Mouse (Mus musculus): Measurements from ENCODE around the gene Prps1.
A peak's percentile ranks its signal among the peaks of the same experiment; 100 is the strongest.
"Not testable (repeated sequence)": the region's sequence is repeated elsewhere in the genome, so short reads cannot be mapped to it uniquely, and the experiment has no call there.

Gene Prps1

DNA sequence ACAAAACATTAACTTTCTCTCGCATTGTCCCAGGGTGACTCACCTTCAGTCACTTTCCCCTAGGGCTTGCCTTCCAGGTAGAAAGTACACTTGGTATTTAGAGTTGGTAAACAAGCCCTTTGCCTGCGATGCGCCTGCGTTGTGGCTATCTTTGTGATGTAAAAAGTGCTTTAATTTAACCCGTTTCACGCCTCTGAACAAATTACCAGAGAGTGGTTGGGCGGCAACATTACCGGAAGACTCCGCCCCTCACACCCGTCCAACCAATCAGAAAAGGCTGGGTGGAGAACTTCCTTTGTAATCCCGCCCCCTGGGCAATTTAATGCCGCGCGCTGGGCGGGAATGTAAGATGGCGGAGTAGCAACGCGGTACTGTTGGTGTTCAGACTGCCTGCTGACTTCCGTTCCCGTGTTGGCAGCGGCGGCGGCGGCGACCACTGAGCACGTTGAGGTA is at the start of gene Prps1:
Gene Prps1 (plus strand): TSS at position 335 of the 453 bp plus-strand sequence.
- peak; percentile 52 to 70 for DNase-seq (ENCODE audit: low read depth in 1 of 2, low spot score in 2 of 2)

DNA sequence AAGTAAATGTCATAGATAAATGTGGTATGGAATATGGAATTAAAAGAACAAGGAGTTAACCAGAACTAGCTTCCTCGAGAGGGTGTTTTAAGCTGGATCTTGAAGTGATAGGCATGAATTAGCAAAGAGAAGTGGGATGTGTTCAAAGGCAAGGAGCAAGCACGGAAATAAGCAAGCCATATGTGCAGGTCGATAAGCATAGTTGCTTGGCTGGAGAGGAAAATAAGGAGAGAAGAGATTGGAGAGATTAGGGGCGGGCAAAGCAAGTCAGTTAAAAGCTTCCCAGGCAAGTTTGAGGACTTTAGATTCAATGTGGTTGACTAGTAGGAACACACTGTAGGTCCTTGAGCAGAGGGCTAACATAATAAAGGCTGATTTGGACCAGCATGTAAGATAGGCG is 48.8 kb upstream of the Prps1 start:
- DNase-seq (ENCODE audit: low read depth in 1 of 2, low spot score in 2 of 2) = no peak

DNA sequence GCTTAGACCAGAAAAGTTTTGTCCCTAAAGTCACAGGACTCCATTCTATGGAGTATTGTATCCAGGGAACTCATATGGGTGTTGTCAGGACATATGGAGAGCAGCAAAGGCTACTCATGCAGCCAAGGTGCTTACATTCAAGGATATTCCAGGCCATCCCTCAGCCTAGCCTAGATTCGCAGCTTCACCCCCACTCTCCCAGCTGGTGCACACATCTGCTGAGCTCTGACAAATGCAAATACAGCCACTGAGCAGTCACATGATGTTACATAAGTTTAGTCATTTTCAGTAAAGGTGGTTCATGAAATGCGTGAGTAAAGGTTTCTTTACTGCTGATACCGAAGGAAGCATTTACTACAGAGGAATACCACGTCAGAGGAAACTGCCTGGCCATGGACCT is 37.9 kb upstream of the Prps1 start:
- no peak for DNase-seq (ENCODE audit: low read depth in 1 of 2, low spot score in 2 of 2)

DNA sequence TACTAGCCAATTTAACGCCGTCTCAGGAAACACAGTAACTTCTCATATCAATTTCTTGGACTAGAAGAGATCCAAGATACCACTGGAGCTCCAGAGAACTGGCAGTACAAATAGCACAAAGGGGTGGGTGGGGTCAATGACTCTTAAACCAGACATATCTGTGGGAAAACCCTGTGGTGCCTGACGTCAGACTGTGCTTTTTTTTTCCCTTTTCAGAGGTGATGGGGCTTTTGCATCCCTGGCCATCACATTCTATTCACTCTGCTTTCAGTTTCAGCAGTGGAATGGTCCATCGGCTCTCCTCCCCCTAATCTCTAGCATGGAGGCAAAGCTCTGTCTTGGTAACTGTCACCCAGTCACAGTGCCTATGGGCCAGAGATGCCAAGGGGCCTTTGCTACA is 29.3 kb upstream of the Prps1 start:
- no peak for DNase-seq (ENCODE audit: low read depth in 1 of 2, low spot score in 2 of 2)

DNA sequence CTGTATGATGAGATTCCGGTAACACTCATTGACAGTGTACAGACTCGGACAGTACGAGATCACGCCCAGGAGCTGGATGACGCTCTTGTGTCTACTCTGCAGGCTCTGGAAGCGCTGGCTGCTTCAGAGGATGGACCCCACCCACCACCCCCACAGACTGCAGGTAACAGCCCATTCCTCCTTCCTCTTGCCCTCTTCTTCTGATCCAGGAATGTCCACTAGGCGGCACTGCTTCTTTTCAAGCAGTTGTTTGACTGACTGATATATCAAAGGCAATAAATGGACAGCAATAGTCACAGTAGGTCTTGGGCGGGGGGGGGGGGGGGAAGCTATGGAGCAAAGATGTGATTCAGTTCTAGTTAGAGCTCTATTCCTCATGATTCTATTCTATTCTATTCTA is 28.2 kb upstream of the Prps1 start:
- DNase-seq (ENCODE audit: low read depth in 1 of 2, low spot score in 2 of 2) = no peak

DNA sequence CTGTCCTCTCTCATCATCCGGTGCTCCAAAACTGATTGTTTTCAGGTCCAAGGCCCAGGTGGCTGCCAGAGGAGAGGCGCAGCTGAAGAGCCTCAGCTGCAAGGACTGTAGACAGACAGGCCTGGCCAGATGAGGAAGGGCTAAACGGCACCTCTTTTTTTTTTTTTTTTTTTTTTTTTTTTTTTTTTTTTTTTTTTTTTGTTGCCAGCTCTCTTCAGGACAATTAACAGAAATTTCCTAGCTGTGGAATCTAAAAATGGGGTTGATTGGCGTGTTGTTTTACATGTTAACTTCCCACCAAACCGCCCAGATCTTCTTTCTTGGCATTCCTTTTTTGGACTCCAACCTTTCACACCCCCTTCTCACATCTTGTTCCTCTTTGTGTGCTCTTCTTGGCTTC is 26.4 kb upstream of the Prps1 start:
- no peak for DNase-seq (ENCODE audit: low read depth in 1 of 2, low spot score in 2 of 2)

DNA sequence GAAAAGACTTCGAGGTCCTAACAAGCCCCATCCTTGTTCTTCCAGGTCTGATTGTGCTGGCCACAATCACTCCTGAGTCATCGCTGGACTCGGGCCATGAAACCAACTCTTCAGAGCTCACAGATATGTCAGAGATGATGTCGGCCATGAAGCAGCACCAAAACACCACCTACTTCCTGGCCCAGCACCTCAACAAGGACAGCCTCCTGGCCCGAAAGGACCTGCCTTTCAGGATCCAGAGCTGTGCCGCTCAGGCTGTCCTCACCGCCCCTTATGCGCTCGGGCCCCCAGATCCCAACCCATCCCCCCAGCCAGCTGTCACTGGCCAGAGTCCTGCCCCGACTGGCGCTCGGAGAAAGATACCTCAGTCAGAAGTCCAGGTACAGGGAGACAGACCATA is 25.9 kb upstream of the Prps1 start:
- DNase-seq (ENCODE audit: low read depth in 1 of 2, low spot score in 2 of 2) = no peak

DNA sequence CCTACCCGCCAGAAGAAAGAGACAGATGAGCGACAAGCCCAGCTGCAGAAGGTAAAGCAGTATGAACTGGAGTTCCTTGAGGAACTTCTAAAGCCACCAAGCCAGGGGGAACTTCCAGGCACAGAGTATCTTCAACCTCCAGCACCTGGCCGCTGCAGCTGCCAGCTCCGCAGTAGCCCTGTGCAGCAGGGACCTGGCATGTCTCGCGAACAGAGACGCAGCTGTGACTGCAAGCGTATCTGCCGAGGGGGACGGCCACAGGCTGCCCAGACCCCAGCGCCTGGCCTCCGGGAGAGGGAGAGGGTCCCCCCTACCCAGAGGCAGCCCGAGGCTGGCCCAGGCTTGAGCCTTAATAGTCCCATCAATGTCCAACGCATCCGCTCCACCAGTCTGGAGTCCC is 24.4 kb upstream of the Prps1 start:
- no peak for DNase-seq (ENCODE audit: low read depth in 1 of 2, low spot score in 2 of 2)

DNA sequence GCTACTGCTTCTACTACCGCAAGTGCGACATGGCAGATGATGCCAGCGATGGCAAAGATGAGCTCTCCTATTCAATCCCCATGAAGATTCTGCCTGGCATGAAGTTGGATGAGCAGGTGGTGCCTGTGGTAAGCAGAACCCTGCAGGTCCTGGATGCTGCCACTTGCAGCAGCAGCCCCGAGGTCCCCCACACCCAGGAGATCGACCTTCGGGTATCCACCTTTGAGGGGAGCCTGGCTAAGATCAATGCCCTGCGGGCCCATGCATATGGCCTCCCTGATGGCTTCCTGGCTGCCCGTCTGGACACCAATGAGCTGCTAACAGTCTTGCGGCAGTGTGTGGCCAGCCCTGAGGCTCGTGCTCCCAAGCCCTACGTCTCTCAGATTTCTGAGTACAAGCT is 23.6 kb upstream of the Prps1 start:
- no peak for DNase-seq (ENCODE audit: low read depth in 1 of 2, low spot score in 2 of 2)

DNA sequence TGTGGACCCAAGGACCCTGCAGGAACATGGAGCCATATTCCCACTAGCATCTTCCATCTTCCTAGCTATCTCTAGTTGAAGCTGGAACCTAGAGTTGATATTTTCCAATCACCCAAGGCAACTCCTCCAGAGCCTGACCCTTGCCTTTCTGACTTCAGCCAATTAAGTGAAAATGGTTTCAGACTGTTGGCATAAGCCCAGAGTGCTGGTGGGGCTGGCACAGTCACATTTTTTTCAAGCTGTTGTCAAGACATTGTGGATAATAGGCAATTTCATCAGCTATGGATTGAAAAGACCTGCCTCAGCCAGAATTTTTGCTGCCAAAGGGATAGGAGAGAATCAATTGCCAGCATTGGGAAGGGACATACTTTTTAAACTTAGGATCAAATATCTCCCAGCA is 18.5 kb upstream of the Prps1 start:
- DNase-seq (ENCODE audit: low read depth in 1 of 2, low spot score in 2 of 2) = no peak

DNA sequence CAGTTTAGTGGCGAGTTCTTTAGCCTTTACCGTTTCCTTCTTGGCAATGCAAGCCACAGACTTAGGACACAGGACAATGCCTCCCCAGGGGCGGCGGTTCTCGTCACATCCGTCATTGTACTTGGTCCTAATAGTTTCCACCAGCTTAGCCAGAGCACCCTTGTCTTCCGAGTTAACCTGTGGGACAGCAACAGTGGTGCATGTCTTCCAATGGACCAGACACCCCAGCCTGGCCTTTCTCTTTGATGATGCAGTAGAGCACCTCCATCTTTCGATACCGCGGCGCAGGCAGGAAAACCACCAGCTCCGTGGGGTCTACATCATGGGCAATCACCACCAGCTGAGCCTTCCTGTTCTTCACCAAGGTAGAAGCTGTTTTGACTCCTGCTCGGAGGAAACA is 10.9 kb upstream of the Prps1 start:
- no peak for DNase-seq (ENCODE audit: low read depth in 1 of 2, low spot score in 2 of 2)

DNA sequence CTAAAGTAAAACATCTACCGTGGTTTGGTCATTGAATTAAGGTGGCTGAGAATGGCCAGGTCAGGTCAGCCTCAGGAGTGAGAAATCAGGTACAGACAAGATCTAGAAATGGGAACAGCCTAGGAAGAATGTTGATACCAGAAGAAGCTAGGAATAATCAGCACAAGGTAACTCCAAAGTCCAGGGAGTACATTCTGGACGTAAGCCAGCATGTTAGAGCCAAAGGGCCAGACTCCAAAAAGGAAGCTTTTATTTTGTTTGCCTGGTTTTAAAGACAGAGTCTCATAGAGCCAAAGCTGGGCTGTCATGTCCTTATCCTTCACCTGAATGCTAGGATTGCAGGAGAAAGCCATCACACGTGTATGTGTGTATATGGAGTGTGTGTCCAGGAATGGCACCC is 6.3 kb upstream of the Prps1 start:
- no peak for DNase-seq (ENCODE audit: low read depth in 1 of 2, low spot score in 2 of 2)

DNA sequence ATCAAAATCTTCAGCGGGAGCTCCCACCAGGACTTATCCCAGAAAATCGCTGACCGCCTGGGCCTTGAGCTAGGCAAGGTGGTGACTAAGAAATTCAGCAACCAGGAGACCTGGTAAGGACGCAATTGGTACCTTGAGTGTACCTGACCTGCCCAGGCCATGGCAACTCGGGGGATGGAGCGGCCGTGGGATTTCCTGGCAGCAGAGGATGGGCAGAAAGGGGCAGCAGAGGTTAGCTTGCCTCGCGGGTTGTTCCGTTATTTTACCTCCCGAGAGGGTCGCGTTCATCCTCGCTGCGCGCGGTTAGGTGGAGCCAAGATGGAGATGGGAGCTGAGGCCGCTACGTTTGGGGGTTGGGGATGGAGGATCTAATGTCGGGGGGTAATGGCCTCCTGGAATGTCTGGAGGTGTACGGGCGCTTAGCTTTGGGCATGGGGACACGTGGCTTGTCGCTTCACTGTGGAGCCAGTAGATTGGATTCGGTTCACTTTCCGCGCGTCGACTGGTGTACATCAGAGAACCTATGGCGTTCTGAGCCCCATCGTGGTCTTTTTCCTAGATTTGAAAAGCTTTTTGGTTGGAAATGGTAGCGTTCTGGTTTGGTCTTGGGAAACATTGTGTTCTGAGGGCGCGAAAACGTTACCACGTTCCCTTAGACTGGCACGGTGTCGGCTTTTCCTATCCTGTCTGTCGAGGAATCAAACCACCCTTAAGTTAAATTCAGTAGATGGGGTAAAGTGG is 508 bp downstream of the Prps1 start:
- DNase-seq (ENCODE audit: low read depth in 1 of 2, low spot score in 2 of 2) = no peak

DNA sequence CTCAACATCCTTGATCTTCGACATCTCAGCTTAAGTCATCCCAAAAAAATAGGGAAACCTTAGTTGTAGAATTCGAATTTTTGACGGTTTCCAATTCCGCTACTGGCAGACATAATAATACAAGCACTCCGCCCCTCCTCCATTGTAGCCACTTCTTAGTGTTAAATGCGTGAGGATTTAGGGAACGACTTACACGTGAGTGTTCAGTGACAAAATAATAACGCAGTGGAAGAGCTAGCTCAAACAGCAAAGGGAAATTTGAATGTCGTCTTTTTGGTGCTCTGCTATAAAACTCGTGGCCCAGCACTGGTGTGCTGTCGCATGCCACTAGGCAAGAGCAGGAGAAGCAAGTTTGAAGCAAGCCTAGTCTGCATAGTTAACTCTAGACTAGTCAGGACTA is 1.1 kb downstream of the Prps1 start:
- no peak for DNase-seq (ENCODE audit: low read depth in 1 of 2, low spot score in 2 of 2)

DNA sequence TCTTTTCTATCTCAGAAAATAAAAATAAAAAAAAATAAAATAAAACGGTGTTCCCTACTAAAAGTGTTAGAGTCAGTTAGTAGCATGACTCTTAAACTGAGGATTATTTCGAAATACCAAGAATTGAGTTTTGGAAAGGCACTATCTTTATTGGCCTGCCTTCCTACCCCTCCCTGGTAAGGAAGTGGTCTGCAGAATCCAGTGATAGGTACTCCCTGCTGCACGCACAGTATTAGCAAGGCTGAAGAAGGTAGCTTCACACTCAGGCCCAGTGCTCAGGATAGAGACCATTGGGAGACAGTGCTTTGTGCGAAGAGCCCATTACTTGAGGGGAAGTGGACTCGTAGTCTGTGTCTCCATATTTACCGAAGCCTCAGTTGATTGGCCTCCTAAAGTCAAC is 21.8 kb downstream of the Prps1 start:
- DNase-seq (ENCODE audit: low read depth in 1 of 2, low spot score in 2 of 2) = no peak

DNA sequence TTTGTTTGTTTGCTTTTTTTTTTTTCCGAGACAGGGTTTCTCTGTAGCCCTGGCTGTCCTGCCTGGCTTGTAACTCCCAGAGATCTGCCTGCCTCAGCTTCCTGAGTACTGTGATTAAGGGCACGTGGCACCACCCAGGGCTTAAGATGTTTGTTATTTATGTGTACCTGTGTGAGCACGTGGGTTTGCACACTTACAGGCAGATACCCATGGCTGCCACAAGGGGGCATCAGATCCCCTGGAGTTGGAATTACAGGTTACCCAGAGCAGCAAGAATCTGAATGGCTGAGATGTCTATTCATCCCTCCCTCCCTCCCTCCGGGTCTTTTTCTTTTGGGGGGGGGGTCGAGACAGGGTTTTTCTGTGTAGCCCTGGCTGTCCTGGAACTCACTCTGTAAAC is 22.8 kb downstream of the Prps1 start:
- DNase-seq (ENCODE audit: low read depth in 1 of 2, low spot score in 2 of 2) = peak in 1 of 2 experiments; percentile 35

DNA sequence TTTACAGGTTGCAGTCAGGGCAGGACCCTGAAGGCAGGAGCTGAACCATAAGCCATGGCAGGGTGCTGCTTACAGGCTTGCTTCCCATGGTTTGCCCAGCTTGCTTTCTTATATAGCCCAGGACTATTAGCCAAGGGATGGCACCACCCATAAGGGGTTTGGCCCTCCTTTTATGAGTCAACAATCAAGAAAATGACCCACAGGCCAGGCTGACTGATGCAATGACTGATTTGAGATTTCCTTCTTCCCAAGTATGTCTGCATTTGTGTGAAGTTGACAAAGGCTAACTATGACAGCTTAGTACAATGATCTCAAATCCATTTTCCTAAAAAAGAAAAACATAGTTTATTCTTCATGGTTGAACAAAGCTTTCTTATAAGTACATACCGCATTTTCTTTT is 32.8 kb downstream of the Prps1 start:
- no peak for DNase-seq (ENCODE audit: low read depth in 1 of 2, low spot score in 2 of 2)

DNA sequence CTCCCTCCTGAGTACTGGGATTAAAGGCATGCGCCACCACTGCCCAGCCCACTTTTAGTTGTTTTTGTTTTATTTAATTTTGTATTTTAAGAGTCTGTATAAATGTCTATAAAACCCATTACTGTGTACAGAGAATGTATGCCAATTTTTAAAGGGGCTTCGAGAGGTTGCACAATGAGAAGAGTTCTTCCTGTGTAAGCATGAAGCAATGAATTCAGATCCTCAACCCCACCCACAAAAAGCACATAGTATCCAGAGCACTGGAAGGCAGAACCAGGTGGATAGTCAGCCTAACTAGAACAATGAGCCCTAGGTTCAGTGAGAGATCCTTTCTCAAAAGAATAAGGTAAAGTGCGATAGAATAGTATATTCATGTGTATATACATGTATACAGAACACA is 33.8 kb downstream of the Prps1 start:
- no peak for DNase-seq (ENCODE audit: low read depth in 1 of 2, low spot score in 2 of 2)

DNA sequence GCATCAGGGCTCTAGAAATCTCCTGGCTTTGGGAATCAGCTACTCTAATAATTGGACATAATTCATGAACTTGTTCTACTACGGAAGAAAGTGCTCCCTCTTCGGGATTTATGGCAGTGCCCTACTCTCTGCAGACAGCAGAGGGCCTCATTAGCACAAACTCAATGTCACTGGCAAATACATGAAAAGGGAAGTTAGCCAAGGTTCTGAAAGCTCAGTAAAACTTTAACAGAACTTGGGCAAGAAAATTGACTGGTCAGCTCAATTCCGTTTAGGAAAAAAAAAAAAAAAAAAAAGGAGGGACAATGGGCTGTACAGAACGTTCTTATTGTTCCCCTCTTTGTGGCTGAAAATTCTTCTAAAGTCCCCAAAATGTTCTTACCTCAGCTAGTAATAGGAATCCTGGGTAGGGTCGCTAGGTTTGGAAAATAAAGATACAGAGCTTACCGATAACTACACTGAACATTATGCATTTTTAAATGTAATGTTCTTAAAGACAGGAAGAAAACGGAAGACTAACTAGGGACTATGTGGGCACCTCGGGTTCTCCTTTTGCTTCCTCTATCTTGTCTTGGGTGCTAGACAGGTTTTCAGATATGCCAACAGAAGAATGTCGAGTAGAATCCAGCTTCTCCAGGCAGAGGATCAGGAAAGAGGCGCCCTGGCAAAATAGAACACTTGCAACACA is 35.6 kb downstream of the Prps1 start:
- DNase-seq (ENCODE audit: low read depth in 1 of 2, low spot score in 2 of 2) = no peak

DNA sequence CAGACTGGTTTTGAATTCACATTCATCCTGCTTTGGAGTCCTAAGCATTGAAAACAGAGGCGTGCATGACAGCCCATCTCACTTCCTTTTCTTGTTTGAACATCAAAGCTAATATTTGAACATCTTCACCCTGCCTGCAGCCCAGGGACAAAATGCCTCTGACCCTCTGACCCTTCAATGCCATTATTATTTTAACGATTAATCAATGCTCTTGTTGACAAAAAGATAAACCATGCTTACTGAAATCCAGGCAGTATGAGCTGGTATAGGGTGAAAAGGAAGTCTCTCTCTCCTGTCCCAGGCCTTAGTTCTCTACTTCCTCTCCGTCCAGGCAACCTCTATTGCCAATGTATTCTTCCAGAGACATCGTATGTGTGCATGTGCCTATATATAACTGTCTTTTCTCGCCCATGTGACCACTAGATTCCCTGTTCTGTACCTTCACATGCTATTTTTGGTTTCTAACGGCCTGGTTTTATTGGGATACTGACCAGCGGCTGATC is 37.2 kb downstream of the Prps1 start:
- DNase-seq (ENCODE audit: low read depth in 1 of 2, low spot score in 2 of 2) = no peak

DNA sequence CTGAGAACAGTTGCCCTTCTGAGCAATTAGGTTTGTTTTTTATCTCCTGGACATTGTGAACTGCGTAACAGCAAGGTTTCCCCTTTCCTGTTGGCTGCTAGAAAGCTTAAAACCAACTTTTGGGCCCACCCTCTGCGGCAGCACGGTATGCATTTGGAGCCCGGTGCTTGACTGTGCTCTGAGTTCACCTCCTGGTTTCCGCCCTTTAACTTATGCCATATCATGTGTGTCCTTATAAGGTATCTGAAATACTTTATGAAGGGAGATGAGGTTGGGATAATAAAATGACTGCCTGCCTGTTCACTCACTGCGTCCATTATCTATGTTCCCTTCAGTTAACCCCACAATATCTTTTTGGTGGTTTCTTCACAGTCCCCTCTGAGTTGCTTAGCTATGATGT is 37.8 kb downstream of the Prps1 start:
- no peak for DNase-seq (ENCODE audit: low read depth in 1 of 2, low spot score in 2 of 2)

DNA sequence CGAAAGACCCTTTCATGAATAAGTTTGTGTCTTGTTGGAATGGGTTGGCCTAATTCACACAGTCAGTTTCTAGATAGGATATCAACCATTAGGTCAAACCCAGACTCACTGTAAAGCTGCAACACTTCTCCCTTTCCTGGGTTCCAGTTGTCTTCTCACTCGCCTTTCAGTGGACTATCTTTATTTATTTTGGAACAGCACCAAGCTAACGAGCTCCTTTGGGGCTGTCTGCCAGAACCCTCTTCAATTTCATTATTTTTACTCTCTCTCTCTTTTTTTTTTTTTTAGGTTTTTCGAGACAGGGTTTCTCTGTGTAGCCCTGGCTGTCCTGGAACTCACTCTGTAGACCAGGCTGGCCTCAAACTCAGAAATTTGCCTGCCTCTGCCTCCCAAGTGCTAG is 42.0 kb downstream of the Prps1 start:
- not testable (repeated sequence) for DNase-seq (ENCODE audit: low read depth in 1 of 2, low spot score in 2 of 2)

DNA sequence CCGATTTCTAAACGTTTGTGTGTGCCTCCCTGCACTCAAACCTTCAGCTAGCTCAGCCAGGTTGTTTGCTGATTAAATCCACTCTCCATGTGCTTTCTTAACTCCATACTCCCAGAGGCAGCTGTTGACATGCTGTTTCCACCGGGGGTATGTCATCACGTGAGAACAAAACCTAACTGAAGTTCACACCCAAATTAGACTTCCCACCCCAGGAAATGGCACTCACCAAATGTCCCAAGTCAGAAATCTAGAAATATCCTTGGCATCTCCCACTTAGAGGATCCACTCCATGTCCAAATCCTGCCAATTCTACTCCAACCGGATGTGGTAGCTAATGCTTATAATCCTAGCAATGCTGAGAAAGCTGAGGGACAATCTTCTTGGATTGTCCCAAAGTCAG is 43.9 kb downstream of the Prps1 start:
- DNase-seq (ENCODE audit: low read depth in 1 of 2, low spot score in 2 of 2) = no peak
